Mouse (Mus musculus) cerebellum, postnatal 10 days (tissue): ENCODE results near the gene Pon1.

Source experiments
- DNase-seq, 2 experiments: peaks; one replicate each; pipeline ENCODE4 v3.0.0; 2021; ENCODE audit warnings: mixed read lengths in 2 of 2

The Pon1 gene

DNA sequence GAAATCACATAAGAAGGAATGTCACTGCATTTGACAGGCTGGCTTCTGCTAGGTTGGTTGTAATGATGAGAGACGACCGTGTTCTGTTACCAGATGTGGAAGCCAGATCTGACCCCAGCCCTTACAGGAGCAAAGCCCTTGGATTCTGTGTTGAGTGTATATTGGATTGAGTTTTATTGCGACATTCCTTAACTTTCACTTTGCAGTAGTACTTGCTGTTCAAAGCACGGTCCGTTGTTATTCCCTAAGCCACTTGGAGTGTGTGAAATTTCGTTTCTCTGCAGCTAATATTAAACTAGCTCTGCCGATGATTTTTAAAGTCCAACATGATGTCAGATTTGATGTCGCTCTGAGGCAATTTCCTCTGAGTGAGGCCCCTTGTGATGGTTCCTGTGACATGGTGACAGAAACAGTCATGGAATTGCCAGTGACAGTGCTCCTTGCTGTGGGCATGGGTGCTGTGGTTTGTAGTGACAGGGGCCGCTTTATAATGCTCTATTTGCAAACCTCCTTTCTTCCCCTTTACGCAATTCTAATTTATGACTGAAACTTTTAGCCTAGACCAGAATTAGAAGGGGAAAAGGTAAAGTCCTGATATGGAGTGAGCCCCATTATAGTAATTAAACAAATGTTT lies 19.4 kb downstream of the Pon1 start:
- no peak for DNase-seq

- DNase-seq, result peak; percentile 55 to 76
Observed at GRCm38 (mm10) chr6:5172571-5172970, 21.2 kb downstream of the Pon1 start.

DNA sequence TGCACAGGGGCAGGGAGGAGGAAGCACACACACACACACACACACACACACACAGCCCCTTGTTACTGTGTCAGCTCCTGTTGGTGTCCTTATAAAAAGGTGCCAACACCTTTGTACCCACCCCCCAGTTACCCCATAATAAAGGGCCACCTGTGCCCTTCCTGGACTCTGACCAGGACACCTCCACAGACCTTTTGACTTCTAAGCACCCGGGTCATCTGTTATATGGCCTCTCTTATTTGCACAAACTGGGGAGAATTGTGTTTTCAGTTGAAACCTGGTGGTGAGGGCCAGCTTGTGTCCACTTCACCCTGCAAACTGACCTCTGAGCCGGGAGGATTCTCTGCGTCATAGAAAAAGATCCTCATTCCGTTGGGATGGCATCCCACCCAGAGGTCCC lies 22.3 kb downstream of the Pon1 start:
- no peak for DNase-seq

DNA sequence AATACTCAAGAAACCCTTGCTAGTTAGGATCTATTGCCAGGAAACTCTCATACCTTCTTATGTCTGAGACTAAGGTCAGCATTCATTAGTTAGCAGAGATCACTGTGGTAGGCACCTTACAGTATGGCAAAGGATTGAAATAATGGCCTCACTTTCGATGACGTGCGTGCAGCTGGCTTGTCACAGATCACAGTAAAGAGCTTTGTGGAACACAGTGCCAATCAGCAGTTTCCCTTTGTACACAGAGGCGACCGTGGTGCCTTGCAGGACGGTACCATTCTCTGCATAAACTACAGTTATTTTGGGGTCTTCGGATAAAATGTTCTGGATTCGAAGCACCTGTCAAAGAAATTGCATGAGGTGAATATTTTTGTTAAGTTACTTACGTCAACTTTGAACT lies 25.6 kb downstream of the Pon1 start:
- DNase-seq, result no peak

GRCm38 (mm10) chr6:5167051-5167677 lies 26.6 kb downstream of the Pon1 start:
- no peak for DNase-seq

DNA sequence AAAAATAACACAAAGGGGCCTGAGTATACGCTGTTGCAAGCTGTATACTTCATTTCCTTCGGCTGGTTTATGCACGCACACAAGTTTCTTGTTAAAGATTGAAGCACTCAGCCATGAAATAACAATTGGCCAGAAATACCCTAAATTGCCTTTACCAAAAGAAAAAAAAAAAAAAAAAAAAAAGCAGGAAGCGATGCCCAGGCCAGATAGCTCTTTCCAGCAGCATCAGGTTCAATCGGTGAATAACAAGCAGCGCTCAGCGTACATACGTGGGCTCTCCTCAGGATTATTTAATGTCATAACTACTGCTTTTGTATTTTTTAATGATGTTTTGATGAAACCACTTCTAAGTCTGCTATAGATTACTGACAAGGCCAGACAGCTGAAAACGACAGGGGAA lies 28.9 kb downstream of the Pon1 start:
- DNase-seq, result no peak

DNA sequence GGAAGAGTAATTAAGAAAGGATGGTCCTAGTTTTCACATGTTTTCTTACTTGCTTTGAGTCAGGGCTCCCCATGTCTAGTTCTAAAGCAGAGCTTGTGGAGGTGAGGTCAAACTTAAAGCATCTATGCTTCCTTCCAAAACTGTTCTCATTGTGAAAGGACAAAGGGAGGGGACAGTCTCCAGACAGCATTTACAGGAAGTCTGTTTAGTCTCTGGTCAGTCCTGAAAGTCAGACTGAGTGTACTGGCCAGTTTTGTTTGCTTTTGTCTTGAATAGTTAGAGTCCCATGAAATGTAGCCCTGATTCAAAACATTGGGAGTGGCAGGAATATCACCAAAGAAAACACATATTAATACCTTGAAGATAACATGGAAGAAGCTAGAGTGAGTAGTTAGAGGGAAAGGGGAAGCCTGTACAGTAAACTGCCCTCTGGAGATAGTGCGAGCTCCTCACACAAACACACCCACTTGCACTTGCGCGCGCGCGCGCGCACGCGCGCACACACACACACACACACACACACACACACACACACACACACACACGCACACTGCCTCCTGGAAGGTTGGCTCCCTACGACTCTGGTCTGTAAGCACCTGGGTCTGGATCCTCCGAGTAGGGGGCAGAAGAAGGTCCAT lies 30.1 kb downstream of the Pon1 start:
- DNase-seq, result no peak

GRCm38 (mm10) chr6:5162052-5162451 lies 31.7 kb downstream of the Pon1 start:
- DNase-seq, result no peak

- no peak for DNase-seq
Observed at GRCm38 (mm10) chr6:5159385-5159791, 34.4 kb downstream of the Pon1 start.

DNA sequence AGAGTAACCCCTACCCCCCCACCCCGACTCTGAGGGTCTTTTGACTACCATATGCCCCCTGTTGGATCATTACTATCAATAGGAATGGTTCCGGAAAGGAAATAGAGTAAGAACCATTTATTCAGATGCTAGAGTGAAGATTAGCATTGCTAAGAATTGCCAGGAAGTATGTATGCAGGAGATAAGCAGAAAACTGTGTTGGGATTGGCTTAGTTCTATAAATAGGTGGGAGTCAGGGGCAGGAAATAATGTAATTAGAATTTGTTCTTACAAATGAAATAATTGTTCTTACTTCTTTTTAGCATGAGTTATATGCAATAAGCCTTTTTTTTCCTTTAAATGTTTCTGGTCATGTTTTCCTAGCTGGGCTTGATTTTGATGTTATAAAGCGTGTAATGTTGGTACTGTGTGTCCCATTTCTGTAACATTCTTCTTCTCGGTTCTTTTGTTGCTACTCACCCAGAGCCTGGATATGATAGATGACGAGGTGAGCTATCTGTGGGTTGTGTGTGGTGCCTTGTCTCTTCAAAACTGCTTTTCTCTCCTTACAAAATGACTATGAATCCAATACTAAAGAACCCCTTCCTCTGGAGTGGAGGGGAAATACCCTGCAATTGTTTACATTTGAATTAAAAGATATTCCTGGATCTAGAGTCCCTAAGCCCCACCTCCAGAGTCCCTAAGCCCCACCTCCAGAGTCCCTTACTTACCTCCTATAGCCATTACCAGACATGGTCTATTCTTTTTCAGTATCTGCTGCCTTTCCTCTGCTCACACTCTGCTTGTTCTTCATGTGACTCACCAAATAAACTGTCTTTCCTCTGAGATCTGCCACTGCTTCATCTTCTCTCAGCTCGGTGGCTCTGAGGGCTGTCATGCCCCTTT lies 37.0 kb downstream of the Pon1 start:
- DNase-seq, result no peak

DNA sequence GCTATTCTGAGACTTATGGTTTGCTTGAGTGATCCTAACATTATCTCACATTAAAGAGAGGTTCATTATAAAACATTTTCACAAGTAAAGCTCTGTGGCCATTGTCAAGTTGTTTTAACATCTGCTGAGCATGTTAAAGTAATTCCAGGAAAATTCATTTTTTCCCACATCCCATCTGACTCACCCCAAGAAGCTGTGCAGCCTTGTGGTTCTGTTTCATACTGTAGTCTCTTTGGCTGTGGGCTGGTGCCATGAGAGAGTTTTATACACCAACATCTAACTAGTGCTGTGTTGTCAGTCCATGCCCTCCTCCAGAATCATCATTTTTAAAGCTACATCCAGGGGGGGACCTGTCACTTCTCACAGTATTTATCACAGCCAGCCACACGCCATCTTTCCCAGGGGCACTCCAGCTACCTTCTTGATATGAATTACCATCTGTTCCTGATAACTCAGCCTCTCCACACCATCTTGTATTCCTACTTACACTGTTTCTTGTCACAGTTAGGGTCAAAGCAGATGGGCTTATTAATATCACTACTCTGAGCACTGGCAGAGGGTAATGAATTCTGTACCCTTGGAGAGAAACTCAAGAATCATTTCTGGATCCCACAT lies 38.3 kb downstream of the Pon1 start:
- DNase-seq, result no peak

DNA sequence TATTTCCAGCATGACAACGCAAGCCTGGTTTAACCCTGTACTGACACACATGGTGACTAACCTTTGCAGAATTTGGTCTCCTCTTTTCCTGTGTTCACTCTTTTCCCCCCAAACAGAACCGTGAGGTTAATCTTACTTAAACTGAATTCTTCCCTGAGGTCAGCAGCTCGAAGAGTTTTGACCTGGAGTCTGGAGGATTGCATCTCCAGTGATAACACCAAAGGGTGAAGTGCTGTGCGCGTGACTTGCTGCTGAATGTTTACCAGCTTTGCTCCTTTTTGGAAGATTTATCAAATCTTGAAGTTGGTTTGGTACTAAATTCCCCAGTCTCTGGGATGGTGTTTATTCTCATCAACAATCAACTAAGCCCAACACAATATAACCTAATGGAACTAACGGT lies 39.0 kb downstream of the Pon1 start:
- DNase-seq, result no peak

GRCm38 (mm10) chr6:5152185-5152584 lies 41.6 kb downstream of the Pon1 start:
- no peak for DNase-seq

- peak; percentile 17 to 32 for DNase-seq
Observed at GRCm38 (mm10) chr6:5151171-5151570, 42.6 kb downstream of the Pon1 start.

DNA sequence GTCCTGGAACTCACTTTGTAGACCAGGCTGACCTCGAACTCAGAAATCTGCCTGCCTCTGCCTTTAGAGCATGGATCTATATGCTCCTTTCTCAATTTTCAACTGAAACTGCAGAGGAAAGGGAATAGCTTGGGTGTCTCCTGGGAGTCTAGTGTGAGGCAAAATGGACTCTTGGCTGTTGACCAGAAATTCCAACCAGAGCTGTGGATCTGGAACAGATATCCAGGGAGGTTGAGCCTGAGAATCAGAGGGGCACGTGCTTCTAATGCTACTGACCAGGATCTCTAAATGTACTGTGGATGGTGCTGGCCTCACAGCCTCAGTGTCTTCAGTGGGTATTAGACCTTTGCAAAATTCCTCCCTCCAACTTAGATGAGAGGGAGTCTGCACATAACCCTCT lies 43.8 kb downstream of the Pon1 start:
- DNase-seq, result peak; percentile 18 to 20

GRCm38 (mm10) chr6:5147488-5148142 lies 46.1 kb downstream of the Pon1 start:
- DNase-seq, result no peak

DNA sequence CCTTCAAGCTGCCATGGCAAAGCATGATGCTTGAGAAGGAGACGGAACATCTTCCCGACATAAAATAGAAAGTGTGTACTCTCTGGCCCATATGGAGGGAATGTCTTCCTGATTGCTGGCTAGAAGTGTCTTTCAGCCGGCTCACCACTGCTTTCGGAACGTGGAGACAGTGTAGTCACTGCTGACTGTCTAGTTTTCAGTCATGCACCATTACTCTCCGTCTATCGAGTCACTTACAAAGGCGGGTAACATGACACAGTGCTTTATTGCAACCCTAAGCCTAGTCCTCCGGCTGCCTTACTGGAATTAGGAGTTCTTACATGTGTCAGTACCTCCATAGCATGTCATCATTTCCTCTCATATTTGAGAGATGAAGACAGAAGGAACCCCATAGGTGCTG lies 54.1 kb downstream of the Pon1 start:
- no peak for DNase-seq

DNA sequence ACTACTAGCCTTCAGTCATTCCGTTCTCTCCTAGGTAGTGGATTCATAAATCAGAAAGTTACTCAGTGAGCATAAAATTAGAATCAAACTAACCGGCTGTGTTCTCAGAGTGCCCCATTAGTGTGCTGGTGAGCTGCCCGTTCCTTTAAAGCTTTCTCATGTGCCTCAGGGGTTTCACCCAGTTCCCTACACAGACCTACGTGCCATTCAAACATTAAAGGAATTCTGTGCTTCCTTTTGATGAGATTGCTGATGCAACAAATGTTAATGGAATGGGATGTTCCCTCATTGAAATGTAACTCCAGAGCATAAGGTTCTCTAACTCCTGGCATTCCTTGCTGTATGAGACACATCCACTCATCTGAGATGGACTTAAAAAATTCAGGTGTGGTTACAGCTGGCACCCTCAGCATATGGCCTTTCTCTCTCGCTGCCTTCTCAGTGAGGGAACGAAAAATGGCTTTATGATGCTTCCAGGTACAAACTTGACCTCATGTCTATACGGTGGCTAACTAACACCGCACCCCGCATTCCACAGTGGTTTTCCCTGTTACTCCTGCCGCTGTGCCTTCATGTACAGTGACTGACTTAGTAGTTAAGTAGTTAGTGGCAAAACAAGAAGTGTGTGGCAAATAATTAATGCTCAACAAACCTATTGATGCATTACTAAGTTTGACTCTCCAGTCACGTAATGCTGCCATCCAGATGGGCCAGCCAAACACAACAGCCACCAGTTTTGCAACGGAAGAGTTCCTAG lies 54.7 kb downstream of the Pon1 start:
- DNase-seq, result no peak

DNA sequence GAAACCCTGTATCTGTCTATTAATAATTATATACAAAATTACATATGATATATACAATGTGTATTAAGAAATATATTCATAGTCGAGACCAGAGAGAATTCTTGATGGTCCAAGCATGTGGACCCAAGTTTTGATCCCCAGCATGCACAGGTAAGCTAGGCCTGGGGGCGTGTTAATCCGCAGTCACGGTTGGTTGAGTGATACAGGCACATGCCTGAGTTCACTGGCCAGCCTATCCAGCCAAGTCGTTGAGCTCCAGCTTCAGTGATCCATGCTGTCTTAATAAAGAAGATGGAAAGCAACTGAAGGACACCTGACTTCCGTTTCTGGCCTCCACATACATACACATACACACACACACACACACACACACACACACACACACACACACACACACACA lies 57.7 kb downstream of the Pon1 start:
- peak in 1 of 2 experiments; percentile 12 for DNase-seq

GRCm38 (mm10) chr6:5134986-5135385 lies 58.8 kb downstream of the Pon1 start:
- DNase-seq, result no peak

GRCm38 (mm10) chr6:5129364-5130093 lies 64.2 kb downstream of the Pon1 start:
- no peak for DNase-seq
